Mouse (Mus musculus) A20 (cell line): Measurements from ENCODE around the gene Prune2.
A peak's percentile ranks its signal among the peaks of the same experiment; 100 is the strongest.

Source experiments
- DNase-seq: peaks from one replicate; pipeline ENCODE4 v3.0.0-alpha.2; 2011; ENCODE audit warnings: low read depth, low spot score

Gene Prune2

GRCm38 (mm10) chr19:17194730-17195129, 238.8 kb downstream of the Prune2 start:
- DNase-seq, result no peak

- DNase-seq, result no peak
Measured at GRCm38 (mm10) chr19:17199059-17199458, 243.1 kb downstream of the Prune2 start.

GRCm38 (mm10) chr19:17207141-17207540, 251.2 kb downstream of the Prune2 start:
- DNase-seq, result no peak

GRCm38 (mm10) chr19:17210541-17210940, 254.6 kb downstream of the Prune2 start:
- no peak for DNase-seq

GRCm38 (mm10) chr19:17214896-17215520, 259.1 kb downstream of the Prune2 start:
- DNase-seq, result no peak

- DNase-seq, result no peak
Measured at GRCm38 (mm10) chr19:17218195-17218594, 262.3 kb downstream of the Prune2 start.

- peak; percentile 8 for DNase-seq
Measured at GRCm38 (mm10) chr19:17223801-17224200, 267.9 kb downstream of the Prune2 start.

- no peak for DNase-seq
Measured at GRCm38 (mm10) chr19:17225570-17226083, 269.7 kb downstream of the Prune2 start.

GRCm38 (mm10) chr19:17226096-17226495, 270.2 kb downstream of the Prune2 start:
- DNase-seq, result no peak

GRCm38 (mm10) chr19:17230013-17230412, 274.1 kb downstream of the Prune2 start:
- no peak for DNase-seq

- DNase-seq, result no peak
Measured at GRCm38 (mm10) chr19:17238471-17238870, 282.6 kb downstream of the Prune2 start.

- no peak for DNase-seq
Measured at GRCm38 (mm10) chr19:17240170-17241077, 284.5 kb downstream of the Prune2 start.

GRCm38 (mm10) chr19:17241206-17241605, 285.3 kb downstream of the Prune2 start:
- no peak for DNase-seq

- no peak for DNase-seq
Measured at GRCm38 (mm10) chr19:17242962-17243361, 287.0 kb downstream of the Prune2 start.

- no peak for DNase-seq
Measured at GRCm38 (mm10) chr19:17244544-17244943, 288.6 kb downstream of the Prune2 start.

GRCm38 (mm10) chr19:17247352-17247925, 291.5 kb downstream of the Prune2 start:
- DNase-seq, result peak; percentile 51

- DNase-seq, result peak; percentile 79
Measured at GRCm38 (mm10) chr19:17249691-17250090, 293.8 kb downstream of the Prune2 start.

GRCm38 (mm10) chr19:17250801-17251200, 294.9 kb downstream of the Prune2 start:
- DNase-seq, result peak; percentile 59

GRCm38 (mm10) chr19:17251453-17251852, 295.5 kb downstream of the Prune2 start:
- DNase-seq, result peak; percentile 65

GRCm38 (mm10) chr19:17252845-17253244, 296.9 kb downstream of the Prune2 start:
- no peak for DNase-seq

GRCm38 (mm10) chr19:17255511-17255910, 299.6 kb downstream of the Prune2 start:
- DNase-seq, result peak; percentile 66

GRCm38 (mm10) chr19:17256388-17256787, 300.5 kb downstream of the Prune2 start:
- peak; percentile 86 for DNase-seq
